Mouse (Mus musculus) C2C12 (cell line): ENCODE measurements around the gene Isyna1.

Experiments used
- CEBPB ChIP-seq: IDR thresholded peaks from one replicate; pipeline ENCODE4 v1.6.1; 2011; ENCODE audit warnings: low read depth, mild to moderate bottlenecking, control low read depth, moderate library complexity
- CTCF ChIP-seq: IDR thresholded peaks from one replicate; pipeline ENCODE4 v1.5.1; 2011; ENCODE audit not compliant: control insufficient read depth, insufficient read depth, insufficient read length
- FOSL1 ChIP-seq: IDR thresholded peaks from one replicate; pipeline ENCODE4 v1.8.0; 2011; ENCODE audit warnings: mild to moderate bottlenecking, low read length; ENCODE audit not compliant: poor library complexity, insufficient read depth, severe bottlenecking
- MAX ChIP-seq: IDR thresholded peaks from one replicate; pipeline ENCODE4 v1.6.1; 2011; ENCODE audit warnings: mild to moderate bottlenecking, control low read depth
- USF1 ChIP-seq: IDR thresholded peaks from one replicate; pipeline ENCODE4 v1.6.1; 2011; ENCODE audit warnings: low read depth, mild to moderate bottlenecking, control low read depth, moderate library complexity

- TF ChIP-seq CTCF = no peak
- no peak for TF ChIP-seq MAX
- TF ChIP-seq USF1 = no peak
- TF ChIP-seq FOSL1 = no peak
- TF ChIP-seq CEBPB = no peak
Measured at GRCm38 (mm10) chr8:70560096-70560495, 34.1 kb upstream of the Isyna1 start.
